Mouse (Mus musculus) spleen, embryonic (tissue): ENCODE data around the gene Igfbp2.

Experiments
- CTCF ChIA-PET: fragments of 350-600 bp; sonication (Branson Sonifier 250); formaldehyde crosslinking; loops from one replicate; lab custom pipeline; 2022; lab: Charles Lee

Gene Igfbp2

DNA sequence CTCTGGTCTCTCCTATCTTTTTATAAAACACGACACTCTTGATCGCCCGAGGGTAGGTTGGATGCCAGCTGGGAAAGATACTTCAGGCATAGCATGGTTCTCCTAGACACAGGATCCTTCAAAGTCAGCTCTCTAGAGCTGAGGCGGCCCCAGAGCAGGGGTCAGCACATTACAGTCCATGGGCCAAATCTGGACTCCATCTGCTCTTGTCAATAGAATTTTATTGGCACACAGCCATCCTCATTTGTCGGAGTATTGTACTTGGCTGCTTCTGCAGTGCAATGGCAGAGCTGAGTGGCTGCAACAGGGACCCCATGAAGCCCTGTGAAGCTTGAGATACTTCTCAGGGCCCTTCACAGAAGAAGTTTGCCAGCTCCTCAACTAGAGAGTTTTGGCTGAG, 9.1 kb upstream of the Igfbp2 start:
- CTCF ChIA-PET, result no interaction called here

- CTCF ChIA-PET, result no interaction called here
Observed at GRCm38 (mm10) chr1:72815616-72816015, 8.7 kb upstream of the Igfbp2 start.

- CTCF ChIA-PET, result no interaction called here
Observed at GRCm38 (mm10) chr1:72819995-72820394, 4.3 kb upstream of the Igfbp2 start.

- CTCF ChIA-PET, result no interaction called here
Observed at GRCm38 (mm10) chr1:72822893-72823292, 1.4 kb upstream of the Igfbp2 start.

DNA sequence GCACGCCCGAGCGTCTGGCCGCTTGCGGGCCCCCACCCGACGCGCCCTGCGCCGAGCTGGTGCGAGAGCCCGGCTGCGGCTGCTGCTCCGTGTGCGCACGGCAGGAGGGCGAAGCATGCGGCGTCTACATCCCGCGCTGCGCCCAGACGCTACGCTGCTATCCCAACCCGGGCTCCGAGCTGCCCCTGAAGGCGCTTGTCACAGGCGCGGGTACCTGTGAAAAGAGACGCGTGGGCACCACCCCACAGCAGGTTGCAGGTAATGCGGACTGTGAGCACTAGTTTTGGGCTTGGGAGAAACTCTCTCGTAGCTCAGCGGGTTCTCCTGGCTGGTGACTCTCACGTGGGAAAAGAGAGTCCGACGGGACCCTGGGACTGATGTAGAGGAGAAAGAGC, 401 bp downstream of the Igfbp2 start:
- CTCF ChIA-PET, result no interaction called here

- CTCF ChIA-PET, result no interaction called here
Observed at GRCm38 (mm10) chr1:72825286-72825685, 983 bp downstream of the Igfbp2 start.

DNA sequence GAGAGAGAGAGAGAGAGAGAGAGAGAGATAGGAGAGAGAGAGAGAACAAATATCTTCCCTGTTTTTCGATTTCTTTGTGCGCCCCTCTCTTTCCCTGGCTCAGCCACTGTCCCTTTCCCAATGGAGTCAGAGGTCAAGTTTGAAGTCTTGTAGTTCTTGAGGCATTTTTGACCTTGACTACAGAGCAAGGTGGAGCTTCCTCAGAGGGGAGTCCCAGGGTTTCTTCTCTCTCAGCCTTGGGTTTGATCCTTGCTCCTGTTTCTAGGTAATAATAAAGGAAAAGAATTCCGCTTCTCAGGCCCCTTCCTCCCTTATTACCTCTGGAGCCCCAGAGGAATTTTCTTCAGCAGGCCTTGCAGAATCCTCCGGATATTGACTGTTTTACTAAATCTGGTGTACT, 1.6 kb downstream of the Igfbp2 start:
- CTCF ChIA-PET, result no interaction called here

- CTCF ChIA-PET, result no interaction called here
Observed at GRCm38 (mm10) chr1:72826446-72826845, 2.1 kb downstream of the Igfbp2 start.

DNA sequence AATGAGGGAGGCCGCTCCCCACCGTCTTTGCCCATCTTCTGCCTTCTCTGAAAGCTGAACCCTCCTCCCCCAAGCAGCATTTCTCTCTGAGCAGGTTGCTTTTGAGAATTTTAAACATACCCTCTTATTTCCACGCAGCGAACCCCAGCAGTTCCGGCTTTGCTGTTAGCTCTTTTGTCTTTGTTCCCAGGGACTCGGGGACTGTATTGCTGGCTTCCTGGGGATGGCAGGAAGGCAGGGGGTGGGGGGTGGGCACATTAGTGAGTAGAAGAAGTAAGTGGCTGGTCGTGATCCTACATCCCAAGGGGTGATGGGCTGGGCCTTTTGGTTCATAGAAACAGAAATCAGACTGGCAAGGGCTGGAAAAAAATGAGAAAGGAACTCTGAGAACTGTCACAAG, 2.6 kb downstream of the Igfbp2 start:
- CTCF ChIA-PET, result no interaction called here

DNA sequence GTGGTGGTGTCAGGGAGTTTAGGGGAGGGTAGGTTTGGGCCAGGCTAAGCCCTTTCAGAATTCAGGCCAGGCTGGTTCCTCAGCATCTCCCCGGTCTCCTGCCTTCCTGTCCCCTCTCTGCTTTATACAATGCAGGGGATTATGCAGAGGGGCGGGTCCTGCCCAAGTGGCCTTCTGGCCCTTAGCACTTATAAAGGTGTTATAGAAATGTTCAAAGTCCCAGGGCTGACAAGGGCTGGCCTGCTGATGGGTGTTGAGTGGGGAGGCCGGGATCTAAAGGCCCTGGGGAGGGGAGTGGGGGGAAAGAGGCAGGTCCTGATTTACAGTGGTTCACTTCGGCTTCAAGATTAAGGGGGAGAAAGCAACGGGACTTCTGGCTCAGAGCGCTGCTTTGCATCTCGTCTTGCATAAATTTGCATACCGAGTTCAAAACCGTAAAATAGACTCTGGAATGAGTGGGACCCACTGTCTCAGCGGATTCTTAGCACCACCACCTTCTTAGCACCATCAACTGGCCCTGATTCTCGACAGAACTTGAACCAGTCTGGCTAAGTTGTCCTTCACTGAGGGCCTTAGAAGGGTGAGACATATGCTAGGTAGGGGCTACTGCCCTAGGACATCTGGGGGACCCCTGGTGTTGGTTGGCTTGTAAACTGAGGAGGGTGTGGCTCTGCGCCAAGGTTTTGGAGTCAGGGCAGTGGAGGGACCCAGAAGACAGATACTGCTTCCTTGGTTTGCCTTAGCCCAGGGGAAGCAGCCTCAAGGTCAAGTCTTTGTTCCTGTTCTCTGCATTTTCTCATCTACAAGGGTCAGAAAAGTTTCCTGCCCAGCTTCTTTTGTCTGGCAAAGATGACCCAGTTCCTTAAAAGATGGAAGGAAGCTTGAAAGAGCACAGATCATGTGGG, 3.4 kb downstream of the Igfbp2 start:
- CTCF ChIA-PET, result no interaction called here

- CTCF ChIA-PET, result no interaction called here
Observed at GRCm38 (mm10) chr1:72828843-72829242, 4.5 kb downstream of the Igfbp2 start.

DNA sequence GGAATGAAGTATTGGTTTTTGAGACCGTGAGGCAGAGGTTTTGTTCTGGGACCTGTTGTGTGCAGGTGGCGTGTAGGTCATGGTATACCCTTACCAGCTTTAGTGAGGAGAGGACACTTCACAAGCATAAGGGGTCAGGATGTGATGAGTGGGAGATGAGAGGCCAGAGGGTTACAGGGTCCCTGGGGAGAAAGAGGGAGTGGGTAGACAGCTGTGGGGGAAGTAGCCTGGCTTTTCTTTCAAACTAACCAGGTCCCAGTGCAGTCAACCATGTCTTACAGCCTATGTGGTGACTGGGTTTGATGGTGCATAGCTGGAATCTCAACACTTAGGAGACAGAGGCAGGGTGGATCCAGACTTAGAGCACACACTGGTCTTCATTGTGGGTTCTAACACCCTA, 6.2 kb downstream of the Igfbp2 start:
- CTCF ChIA-PET, result no interaction called here

DNA sequence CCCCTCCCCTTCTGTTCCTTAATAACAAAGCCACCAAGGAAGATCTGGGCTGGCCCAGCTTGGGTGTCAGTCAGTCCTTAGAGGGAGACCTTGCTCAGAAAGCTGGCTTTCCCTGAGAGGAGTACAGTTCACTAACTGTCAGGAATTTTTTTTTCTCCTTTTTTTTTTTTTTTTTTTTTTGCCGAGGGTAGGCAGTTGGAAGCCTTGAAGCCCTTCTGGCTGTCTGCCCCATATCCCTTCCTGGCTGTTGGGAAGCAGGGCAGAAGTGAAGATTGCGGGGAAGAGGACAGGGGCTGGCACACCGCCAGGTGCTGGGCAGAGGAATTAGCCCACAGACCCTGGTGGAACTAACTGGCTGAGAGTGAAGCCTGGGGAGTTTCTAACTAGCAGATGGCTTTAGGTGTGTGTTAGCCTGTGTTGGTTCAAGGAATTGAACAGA, 8.4 kb downstream of the Igfbp2 start:
- CTCF ChIA-PET, result no interaction called here

GRCm38 (mm10) chr1:72833563-72833962, 9.3 kb downstream of the Igfbp2 start:
- CTCF ChIA-PET, result no interaction called here

DNA sequence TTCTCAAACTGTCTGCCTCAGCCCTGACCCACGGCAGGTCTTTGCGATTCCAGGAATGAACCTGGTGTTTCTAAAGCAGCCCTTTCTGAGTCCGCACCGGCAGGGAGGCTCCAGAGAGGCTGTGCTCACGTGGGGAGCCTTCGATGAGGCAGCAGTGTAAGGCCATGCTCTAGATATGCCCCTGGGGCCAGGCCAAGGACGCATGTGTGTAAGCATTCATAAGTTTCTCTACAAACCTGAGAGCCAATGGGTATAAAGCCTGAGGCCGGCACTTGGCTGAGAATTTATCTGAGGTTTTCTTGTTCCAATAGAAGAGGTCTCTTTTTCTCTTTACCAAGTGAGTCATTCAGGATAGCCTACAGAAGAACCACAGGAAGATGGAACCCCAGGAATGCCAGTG, 15.1 kb downstream of the Igfbp2 start:
- CTCF ChIA-PET, result no interaction called here

- CTCF ChIA-PET, result no interaction called here
Observed at GRCm38 (mm10) chr1:72839791-72840190, 15.5 kb downstream of the Igfbp2 start.

DNA sequence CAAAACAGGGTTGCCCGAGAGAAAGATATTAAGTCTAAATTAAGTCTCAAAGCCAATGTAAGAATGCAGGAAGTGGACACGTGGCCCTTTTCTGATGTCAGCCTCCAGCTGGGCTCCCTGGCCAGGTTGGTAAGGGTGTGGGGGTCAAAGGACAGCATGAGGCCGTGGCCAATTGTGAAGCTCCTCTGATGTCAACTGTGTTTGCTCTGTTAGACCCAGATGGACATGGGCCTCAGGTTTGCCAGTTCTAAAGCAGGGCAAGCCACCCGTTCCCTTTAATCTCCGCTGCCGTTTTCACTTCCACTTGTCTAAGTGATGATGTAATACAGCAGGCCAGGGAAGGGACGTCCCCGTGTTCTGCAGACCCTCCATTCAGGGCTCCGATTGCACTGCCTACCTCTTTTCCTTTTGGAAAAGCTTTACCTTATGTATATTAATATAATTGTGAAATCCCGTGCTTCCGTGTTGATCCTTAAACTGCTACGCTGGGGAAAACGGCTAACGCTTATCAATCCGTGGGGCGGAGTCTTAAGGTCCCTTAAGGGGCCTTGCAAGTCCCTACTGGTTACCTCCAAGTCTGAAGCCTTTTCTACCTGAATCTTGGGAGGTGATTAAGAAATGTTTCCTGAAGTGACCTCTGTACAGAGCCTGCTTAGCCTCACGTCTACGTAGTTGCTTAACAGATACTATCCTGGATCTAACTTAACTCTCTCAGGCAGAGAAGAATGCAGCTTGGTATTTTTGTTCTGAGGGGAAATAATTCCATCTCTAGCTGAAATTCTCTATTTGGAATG, 18.6 kb downstream of the Igfbp2 start:
- CTCF ChIA-PET, result no interaction called here

GRCm38 (mm10) chr1:72844675-72845074, 20.4 kb downstream of the Igfbp2 start:
- CTCF ChIA-PET, result no interaction called here

GRCm38 (mm10) chr1:72847849-72848380, 23.6 kb downstream of the Igfbp2 start:
- CTCF ChIA-PET, result no interaction called here

DNA sequence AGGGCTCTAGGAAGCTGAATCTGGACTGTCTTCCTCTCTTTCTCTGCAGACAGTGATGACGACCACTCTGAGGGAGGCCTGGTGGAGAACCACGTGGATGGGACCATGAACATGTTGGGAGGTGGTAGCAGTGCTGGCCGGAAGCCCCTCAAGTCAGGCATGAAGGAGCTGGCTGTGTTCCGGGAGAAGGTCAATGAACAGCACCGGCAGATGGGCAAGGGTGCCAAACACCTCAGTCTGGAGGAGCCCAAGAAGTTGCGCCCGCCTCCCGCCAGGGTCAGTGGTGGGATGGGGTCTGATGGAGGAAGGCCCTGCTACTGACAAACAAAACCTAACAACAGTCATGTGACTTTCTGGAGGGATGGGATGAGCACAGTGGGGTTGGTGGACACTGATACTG, 24.7 kb downstream of the Igfbp2 start:
- CTCF ChIA-PET, result no interaction called here

DNA sequence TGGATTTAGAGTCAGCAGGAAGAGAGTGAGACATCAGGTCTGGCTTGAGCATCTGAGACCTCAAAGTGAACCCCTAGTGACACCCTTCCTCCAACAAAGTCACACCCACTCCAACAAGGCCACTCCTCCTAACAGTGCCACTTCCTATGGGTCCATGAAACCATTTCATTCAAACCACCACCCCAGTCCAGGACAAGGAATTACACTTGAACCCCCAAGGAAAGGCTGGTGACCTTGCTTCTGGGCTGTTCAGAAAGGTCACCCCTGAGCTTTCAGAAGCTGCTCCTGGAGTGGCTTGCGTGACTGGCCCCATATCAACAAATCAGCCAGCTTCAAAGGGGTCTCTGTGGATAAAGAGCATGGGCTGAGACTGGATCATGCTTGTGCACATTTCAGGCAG, 29.5 kb downstream of the Igfbp2 start:
- CTCF ChIA-PET, result no interaction called here

DNA sequence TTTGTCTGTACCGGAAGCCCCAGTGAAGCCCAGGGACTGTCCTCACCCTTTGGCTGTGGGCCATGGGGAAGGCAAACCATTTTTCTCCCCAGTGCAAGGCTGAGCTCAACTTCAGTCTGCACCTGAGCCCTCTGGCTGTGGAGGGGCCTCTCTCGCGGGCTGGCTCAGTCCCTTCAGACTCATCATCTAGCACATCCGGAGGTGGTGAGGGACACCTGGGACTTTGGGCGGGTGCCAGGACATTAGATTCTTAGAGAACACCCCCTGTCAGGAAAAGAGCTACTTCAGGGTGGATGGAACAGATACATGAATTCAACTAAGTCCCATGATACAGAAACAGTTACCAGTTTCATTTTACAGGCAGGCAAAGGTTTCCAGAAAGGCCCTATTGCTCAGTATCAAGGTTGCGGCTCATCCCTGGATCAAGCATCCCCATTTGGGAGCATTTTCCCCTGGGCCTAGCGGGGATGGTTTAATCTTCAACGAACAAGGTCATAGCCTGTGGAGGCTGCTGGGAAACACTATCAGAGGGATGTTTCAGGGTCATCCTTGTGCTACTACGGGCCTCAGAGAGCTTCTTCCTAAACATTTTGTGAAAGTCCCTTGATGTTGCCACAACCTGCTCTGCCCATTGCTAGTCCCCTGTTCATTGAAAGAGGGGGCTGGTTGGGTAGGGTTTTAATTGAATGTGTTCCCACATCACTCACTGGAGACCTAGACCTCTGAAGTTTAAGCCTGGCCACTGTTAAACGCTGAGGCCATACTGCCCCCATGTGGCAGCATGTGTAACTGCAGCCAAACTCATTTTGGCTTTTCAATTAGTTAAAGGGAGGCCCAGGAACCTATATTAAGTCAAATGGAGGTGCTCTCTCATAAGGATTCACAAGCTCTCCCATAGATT, 30.3 kb downstream of the Igfbp2 start:
- CTCF ChIA-PET, result no interaction called here
